Comparison of ENCODE assay signal across 7 mouse cellular contexts in the genomic region with DNA sequence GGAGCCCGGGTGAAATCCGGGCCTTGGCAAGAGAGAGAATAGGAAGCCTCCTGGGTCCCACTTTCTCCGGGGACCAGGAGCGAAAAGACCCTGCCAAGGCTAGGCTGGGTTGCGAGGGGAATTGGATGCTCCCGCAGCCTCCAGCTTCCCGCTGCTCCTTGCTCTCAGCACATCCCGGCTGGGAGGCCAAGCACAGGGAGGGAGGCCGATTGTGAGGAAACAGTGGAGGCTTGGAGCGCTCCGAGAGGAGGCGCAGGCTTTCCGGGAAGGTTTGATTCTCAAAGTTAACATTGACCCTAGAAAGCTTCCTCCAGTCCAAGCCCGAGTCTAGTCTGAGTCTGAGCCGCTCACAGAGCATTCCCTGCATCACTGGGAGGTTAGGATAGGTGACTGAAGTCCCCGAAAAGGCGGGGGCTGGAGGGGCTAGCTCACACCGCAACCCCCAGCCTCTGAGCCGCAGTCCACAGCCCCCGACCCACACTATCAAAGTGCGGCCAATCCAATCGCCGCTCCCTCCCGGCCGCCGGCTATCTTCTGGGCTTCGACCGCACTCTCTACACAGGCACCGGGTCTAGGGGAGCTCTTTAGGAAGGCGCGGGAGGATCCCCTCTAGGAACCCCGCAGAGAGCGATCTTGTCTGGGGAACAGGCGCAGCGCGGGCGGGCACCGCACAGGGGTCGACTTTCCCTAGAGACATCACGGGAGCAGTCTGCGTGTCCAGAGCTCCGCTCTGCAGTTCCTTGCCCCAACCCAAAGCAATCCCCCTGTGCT. TPM values are rescaled to one million over a fixed set of nuclear protein-coding genes. Genes with fewer than 3 reads are reported as not detected.
DNase-seq lines count a peak whose midpoint lies in the region; ATAC-seq and TF ChIP-seq lines count a peak whose summit lies in the region.

No protein-coding gene starts in this region.

- no peak overlapping the region for H3K27ac ChIP-seq in brown adipose tissue, adult 24 weeks (replicated peaks; ENCODE audit: low read depth, low read length)
- H3K27ac ChIP-seq in gastrocnemius, adult 2 months: peak overlapping the region; percentile 70
- H3K27ac ChIP-seq in intestine, embryonic 14.5 days (ENCODE audit: low read depth): peak overlapping the region; percentile 96

- DNase-seq in adipocyte (ENCODE audit: low spot score): peak; percentile 76
- DNase-seq in gastrocnemius, adult 2 months: peak; percentile 41
- DNase-seq in intestine, embryonic 14.5 days (ENCODE audit: low spot score): peak; percentile 86
- DNase-seq in liver: peak; percentile 9
- DNase-seq in urinary bladder, postnatal 36 days (ENCODE audit: low spot score in 2 of 2): peak; percentile 15 to 42

- peaks cover 2% of the 10 kb centered on the region; the same call in 1 of the 2 replicates for H3K36me3 ChIP-seq in intestine, embryonic 14.5 days (ENCODE audit: control insufficient read depth, insufficient read depth, low read length)
- no peaks in the 10 kb centered on the region for H3K36me3 ChIP-seq in myocyte (ENCODE audit: control insufficient read depth, insufficient read depth)

- H3K9me3 ChIP-seq in intestine, embryonic 14.5 days (ENCODE audit: control insufficient read depth, low read length): no peaks in the 10 kb centered on the region

- H3ac ChIP-seq in myocyte (ENCODE audit: control insufficient read depth, insufficient read length): no peak overlapping the region

- no peak for TF ChIP-seq POLR2A in myocyte (IDR thresholded peaks at IDR 0.05; ENCODE audit: insufficient read length, low read depth)

- H3K79me2 ChIP-seq in myocyte (ENCODE audit: control insufficient read depth, insufficient read depth): no peaks in the 10 kb centered on the region

- peak; percentile 33 for ATAC-seq in intestine, embryonic 14.5 days (replicated peaks; ENCODE audit: low FRiP score, low TSS enrichment, low read depth)

- peak overlapping the region; percentile 74 for H3K4me2 ChIP-seq in intestine, embryonic 14.5 days (ENCODE audit: low read length)
- peak overlapping the region; percentile 30 for H3K4me2 ChIP-seq in myocyte (ENCODE audit: low read depth)

- peak overlapping the region; percentile 51 for H3K4me3 ChIP-seq in brown adipose tissue, adult 24 weeks (ENCODE audit: insufficient read depth, low read depth, low read length)
- H3K4me3 ChIP-seq in gastrocnemius, adult 2 months: peak overlapping the region; percentile 74
- H3K4me3 ChIP-seq in intestine, embryonic 14.5 days (ENCODE audit: low read depth, low read length): peak overlapping the region; percentile 82
- peak overlapping the region; percentile 23 for H3K4me3 ChIP-seq in myocyte

- intact Hi-C loops in gastrocnemius, adult 2 months (cut with DNase I): no loop called here

- H3K4me1 ChIP-seq in brown adipose tissue, adult 24 weeks (ENCODE audit: control insufficient read depth, insufficient read depth, insufficient read length, low read length): no peaks in the 10 kb centered on the region
- peaks cover 12% of the 10 kb centered on the region; the same call in 1 of the 2 replicates for H3K4me1 ChIP-seq in intestine, embryonic 14.5 days (replicated peaks; ENCODE audit: control insufficient read depth, insufficient read depth, low read length)

- peaks cover 10% of the 10 kb centered on the region; the same call in 1 of the 2 replicates for H3K27me3 ChIP-seq in intestine, embryonic 14.5 days (replicated peaks; ENCODE audit: control insufficient read depth, insufficient read depth, low read length)
- H3K27me3 ChIP-seq in myocyte (ENCODE audit: control insufficient read depth, insufficient read depth, insufficient read length): no peaks in the 10 kb centered on the region

- H3K9ac ChIP-seq in intestine, embryonic 14.5 days (ENCODE audit: low read length): peak overlapping the region; percentile 98

- WGBS in intestine, embryonic 14.5 days: under 1% methylated on average over 42 of the region's 42 CpGs

- TF ChIP-seq CTCF in gastrocnemius, adult 2 months (IDR thresholded peaks at IDR 0.05): no peak

TF ChIP-seq in myocyte, 11 proteins besides CTCF, POLR2A, EP300 and RAD21:
- no peak for TF ChIP-seq TCF12 (IDR thresholded peaks at IDR 0.05; ENCODE audit: insufficient read depth, poor library complexity, severe bottlenecking)
- no peak for TF ChIP-seq MAX (IDR thresholded peaks at IDR 0.05; ENCODE audit: low read depth)
- no peak for TF ChIP-seq USF1 (IDR thresholded peaks at IDR 0.05; ENCODE audit: low read depth)
- TF ChIP-seq POLR2AphosphoS2 (IDR thresholded peaks at IDR 0.05; ENCODE audit: insufficient read length, low read depth): no peak
- no peak for TF ChIP-seq MYOG (IDR thresholded peaks at IDR 0.05; ENCODE audit: control insufficient read depth in 1 of 3, insufficient read depth in 1 of 3, insufficient read length in 2 of 3, low read depth in 2 of 3)
- no peak for TF ChIP-seq CEBPB (IDR thresholded peaks at IDR 0.05; ENCODE audit: insufficient read depth, poor library complexity, severe bottlenecking)
- TF ChIP-seq MYOD1 (IDR thresholded peaks at IDR 0.05; ENCODE audit: control insufficient read depth in 1 of 3, insufficient read length in 2 of 3, low read depth in 2 of 3): no peak

RNA-seq across cellular contexts. Expression of gene Cdh11, which starts 1.4 kb away (rescaled TPM):
- polyA plus RNA-seq in brown adipose tissue, adult 24 weeks (2012; ENCODE audit: insufficient read depth, insufficient read length, missing spikeins): 0.52 and 1.3 TPM in 2 replicates
- total RNA-seq in gastrocnemius, adult 2 months (2021): 1 to 10 TPM in 1 of 2 experiments, under 1 TPM in 1; 0.99 to 2.5 TPM
- polyA plus RNA-seq in intestine, embryonic 14.5 days (2014; fragmentation: Nextera tagmentation; extraction: Ambion mirVana): 112 and 123 TPM in 2 replicates
- 6.1 TPM for polyA plus RNA-seq in myocyte (2012; fragmentation: generic; extraction: Trizol)

Comparison
In these comparisons a context has a peak if more than half of its experiments do, and no peak if none do; other contexts are left out.
1. DNase-seq: peak in every context shown above with its lines; median percentile 86 in intestine, embryonic 14.5 days; 76 in adipocyte; 41 in gastrocnemius, adult 2 months; 28 in urinary bladder, postnatal 36 days; 9 in liver.
2. H3K4me3 ChIP-seq: peak in every context shown above with its lines; median percentile 82 in intestine, embryonic 14.5 days; 74 in gastrocnemius, adult 2 months; 51 in brown adipose tissue, adult 24 weeks; 23 in myocyte.
3. RNA of gene Cdh11, which starts 1.4 kb away (polyA plus RNA-seq): 112 to 123 TPM in intestine, embryonic 14.5 days; 6.1 TPM in myocyte (single experiment) and 0.52 to 1.3 TPM in brown adipose tissue, adult 24 weeks; every median in the first group is over 10 times any median in the second.